Mouse (Mus musculus): ENCODE data around the gene Mfn2. TPM values are rescaled to one million over a fixed set of nuclear protein-coding genes. Genes with fewer than 3 reads are reported as not detected.

Mfn2 gene
- polyA plus RNA-seq, 2 experiments: 29.6 to 29.8 TPM

DNA sequence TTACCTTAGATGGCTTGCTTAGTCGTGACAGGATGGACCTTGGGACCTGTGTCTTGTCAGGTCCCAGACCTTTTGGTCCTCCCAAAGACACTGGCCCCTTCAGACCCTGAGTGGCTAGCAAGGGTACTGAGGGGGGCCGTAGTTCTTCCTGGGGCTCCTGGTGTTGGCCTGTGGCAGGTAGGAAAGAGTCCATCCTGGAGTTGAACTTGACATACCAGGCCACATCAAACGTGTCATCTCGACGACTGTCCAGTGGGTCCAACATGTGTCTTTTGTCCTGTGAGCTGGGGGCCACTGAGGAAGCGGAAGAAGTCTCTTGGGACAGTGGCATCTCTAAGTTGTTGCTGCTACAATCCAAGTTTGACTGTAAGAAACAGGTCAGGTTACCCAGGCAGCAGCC lies 38.9 kb downstream of the Mfn2 start:
- no peak for ATAC-seq (ENCODE audit: low FRiP score, low read depth)
- TF ChIP-seq POLR2A (IDR thresholded peaks at IDR 0.05; ENCODE audit: borderline replicate concordance, extremely low read depth, insufficient read depth, insufficient read length): no peak
- H3K9me3 ChIP-seq (ENCODE audit: control insufficient read depth, low read length): no peaks in the 10 kb centered on the region
- no peak overlapping the region for H3K4me2 ChIP-seq (replicated peaks; ENCODE audit: low read depth, low read length, severe bottlenecking)
- WGBS: 93% methylated on average over 6 of the region's 6 CpGs
- no peak overlapping the region for H3K9ac ChIP-seq (ENCODE audit: low read depth, low read length, severe bottlenecking)
- no peak for DNase-seq (ENCODE audit: low spot score)
- no peak overlapping the region for H3K27ac ChIP-seq (replicated peaks; ENCODE audit: low read depth, low read length)
- peaks cover 45% of the 10 kb centered on the region for H3K36me3 ChIP-seq (ENCODE audit: control insufficient read depth, insufficient read depth, low read length)
- no peaks in the 10 kb centered on the region for H3K27me3 ChIP-seq (ENCODE audit: control insufficient read depth, insufficient read depth, low read length)
- peaks cover 15% of the 10 kb centered on the region for H3K4me1 ChIP-seq (ENCODE audit: control insufficient read depth, insufficient read depth, low read length)
- no peak overlapping the region for H3K4me3 ChIP-seq (replicated peaks; ENCODE audit: low read length)

DNA sequence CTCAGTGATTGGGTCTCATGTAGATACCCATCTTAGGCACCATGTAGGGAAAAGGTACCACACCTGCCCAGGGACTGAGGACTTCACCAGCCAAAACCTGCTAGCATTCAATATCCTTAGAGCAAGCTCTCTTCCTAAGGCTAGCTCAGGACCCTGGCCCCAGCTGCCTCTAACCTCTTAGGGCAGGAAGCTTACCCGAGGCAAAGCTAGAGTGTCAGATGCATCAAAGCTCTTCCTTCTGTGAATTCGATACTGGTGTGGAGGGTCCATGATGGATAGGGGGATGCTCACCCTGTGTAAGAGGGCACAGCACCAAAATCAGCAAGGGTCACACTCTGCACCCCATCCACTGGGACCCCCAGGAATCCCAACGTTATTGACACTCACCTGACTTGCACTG lies 42.5 kb downstream of the Mfn2 start:
- H3K9ac ChIP-seq (ENCODE audit: low read depth, low read length, severe bottlenecking): no peak overlapping the region
- H3K9me3 ChIP-seq (ENCODE audit: control insufficient read depth, low read length): no peaks in the 10 kb centered on the region
- no peak overlapping the region for H3K4me2 ChIP-seq (replicated peaks; ENCODE audit: low read depth, low read length, severe bottlenecking)
- DNase-seq (ENCODE audit: low spot score) (no peak), ATAC-seq (ENCODE audit: low FRiP score, low read depth) (no peak)
- H3K36me3 ChIP-seq (ENCODE audit: control insufficient read depth, insufficient read depth, low read length): peaks cover 46% of the 10 kb centered on the region
- no peak overlapping the region for H3K27ac ChIP-seq (replicated peaks; ENCODE audit: low read depth, low read length)
- TF ChIP-seq POLR2A (IDR thresholded peaks at IDR 0.05; ENCODE audit: borderline replicate concordance, extremely low read depth, insufficient read depth, insufficient read length): no peak
- no peaks in the 10 kb centered on the region for H3K4me1 ChIP-seq (ENCODE audit: control insufficient read depth, insufficient read depth, low read length)
- WGBS: 94% methylated on average over 3 of the region's 3 CpGs
- H3K27me3 ChIP-seq (ENCODE audit: control insufficient read depth, insufficient read depth, low read length): no peaks in the 10 kb centered on the region
- no peak overlapping the region for H3K4me3 ChIP-seq (replicated peaks; ENCODE audit: low read length)

DNA sequence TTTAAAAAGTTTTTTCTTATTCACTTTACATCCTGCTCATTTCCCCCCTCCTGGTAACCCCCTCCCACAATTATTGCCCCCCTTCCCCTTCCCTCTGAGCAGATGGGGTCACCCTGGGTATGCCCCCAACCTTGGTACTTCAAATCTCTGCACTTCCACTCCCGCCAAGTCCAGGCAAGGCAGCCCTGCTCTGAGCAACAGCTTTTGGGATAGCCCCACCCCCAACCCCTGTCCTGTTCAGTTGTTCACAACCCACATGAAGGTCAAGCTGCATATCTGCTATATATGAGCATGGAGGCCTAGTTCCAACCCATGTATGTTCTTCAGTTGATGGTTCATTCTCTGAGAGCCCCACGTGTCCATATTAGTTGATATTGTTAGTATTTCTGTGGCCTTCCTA lies 53.7 kb downstream of the Mfn2 start:
- no peaks in the 10 kb centered on the region for H3K9me3 ChIP-seq (ENCODE audit: control insufficient read depth, low read length)
- no peaks in the 10 kb centered on the region for H3K36me3 ChIP-seq (ENCODE audit: control insufficient read depth, insufficient read depth, low read length)
- DNase-seq (ENCODE audit: low spot score): no peak
- H3K27me3 ChIP-seq (ENCODE audit: control insufficient read depth, insufficient read depth, low read length): no peaks in the 10 kb centered on the region
- 80% methylated on average over 2 of the region's 2 CpGs for WGBS
- H3K4me3 ChIP-seq (replicated peaks; ENCODE audit: low read length): no peak overlapping the region
- H3K9ac ChIP-seq (ENCODE audit: low read depth, low read length, severe bottlenecking): no peak overlapping the region
- H3K4me2 ChIP-seq (replicated peaks; ENCODE audit: low read depth, low read length, severe bottlenecking): no peak overlapping the region
- TF ChIP-seq POLR2A (IDR thresholded peaks at IDR 0.05; ENCODE audit: borderline replicate concordance, extremely low read depth, insufficient read depth, insufficient read length): no peak
- no peak for ATAC-seq (ENCODE audit: low FRiP score, low read depth)
- H3K4me1 ChIP-seq (ENCODE audit: control insufficient read depth, insufficient read depth, low read length): peaks cover 5% of the 10 kb centered on the region; the same call in 1 of the 2 replicates
- no peak overlapping the region for H3K27ac ChIP-seq (replicated peaks; ENCODE audit: low read depth, low read length)

DNA sequence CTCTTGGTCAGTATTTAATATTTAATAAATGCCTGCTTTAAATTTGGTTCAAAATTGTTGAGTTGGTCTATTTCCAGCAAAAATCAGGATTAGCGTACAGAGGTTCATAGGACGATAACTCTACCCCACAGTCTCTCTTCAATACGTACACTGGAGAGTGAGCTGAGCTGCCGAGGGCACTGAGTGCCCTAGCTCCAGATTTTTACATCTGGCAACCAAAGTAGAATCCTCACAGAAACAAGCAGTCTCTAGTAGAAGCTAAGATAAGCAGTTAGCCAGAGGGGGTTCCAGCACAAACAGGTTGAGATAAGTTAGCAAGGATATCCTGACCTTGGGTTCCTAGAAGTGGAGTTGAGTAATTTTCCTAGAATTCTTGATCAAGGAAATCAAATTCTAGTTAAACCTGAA lies 55.9 kb downstream of the Mfn2 start:
- ATAC-seq (ENCODE audit: low FRiP score, low read depth) (peak; percentile 64), DNase-seq (ENCODE audit: low spot score) (no peak)
- 0 out of 2 replicates have a peak, but pooled peaks cover 9% of the 10 kb centered on the region for H3K36me3 ChIP-seq (ENCODE audit: control insufficient read depth, insufficient read depth, low read length)
- TF ChIP-seq POLR2A (IDR thresholded peaks at IDR 0.05; ENCODE audit: borderline replicate concordance, extremely low read depth, insufficient read depth, insufficient read length): no peak
- peak overlapping the region; percentile 34; the same call in 1 of the 2 replicates for H3K27ac ChIP-seq (replicated peaks; ENCODE audit: low read depth, low read length)
- 10% methylated on average over 4 of the region's 4 CpGs for WGBS
- peak overlapping the region; percentile 53 for H3K4me2 ChIP-seq (replicated peaks; ENCODE audit: low read depth, low read length, severe bottlenecking)
- H3K27me3 ChIP-seq (ENCODE audit: control insufficient read depth, insufficient read depth, low read length): no peaks in the 10 kb centered on the region
- peak overlapping the region; percentile 65 for H3K4me3 ChIP-seq (replicated peaks; ENCODE audit: low read length)
- H3K9ac ChIP-seq (ENCODE audit: low read depth, low read length, severe bottlenecking): peak overlapping the region; percentile 56
- peaks cover 5% of the 10 kb centered on the region; the same call in 1 of the 2 replicates for H3K4me1 ChIP-seq (ENCODE audit: control insufficient read depth, insufficient read depth, low read length)
- peaks cover 13% of the 10 kb centered on the region for H3K9me3 ChIP-seq (ENCODE audit: control insufficient read depth, low read length)

- peak within 1 kb of the TSS; percentile 67 for H3K9ac ChIP-seq (ENCODE audit: low read depth, low read length, severe bottlenecking)
- WGBS: 4% methylated on average over 23 of the region's 23 CpGs
- DNase-seq (ENCODE audit: low spot score) (peak; percentile 91), ATAC-seq (ENCODE audit: low FRiP score, low read depth) (peak; percentile 95)
- H3K4me3 ChIP-seq (replicated peaks; ENCODE audit: low read length): peak within 1 kb of the TSS; percentile 65
- peaks cover 15% of the 10 kb centered on the region; the same call in 1 of the 2 replicates for H3K36me3 ChIP-seq (ENCODE audit: control insufficient read depth, insufficient read depth, low read length)
- peak within 1 kb of the TSS; percentile 34; the same call in 1 of the 2 replicates for H3K27ac ChIP-seq (replicated peaks; ENCODE audit: low read depth, low read length)
- no peak for TF ChIP-seq POLR2A (IDR thresholded peaks at IDR 0.05; ENCODE audit: borderline replicate concordance, extremely low read depth, insufficient read depth, insufficient read length)
- H3K4me1 ChIP-seq (ENCODE audit: control insufficient read depth, insufficient read depth, low read length): peaks cover 5% of the 10 kb centered on the region; the same call in 1 of the 2 replicates
- no peaks in the 10 kb centered on the region for H3K27me3 ChIP-seq (ENCODE audit: control insufficient read depth, insufficient read depth, low read length)
- peak within 1 kb of the TSS; percentile 53 for H3K4me2 ChIP-seq (replicated peaks; ENCODE audit: low read depth, low read length, severe bottlenecking)
- peaks cover 18% of the 10 kb centered on the region for H3K9me3 ChIP-seq (ENCODE audit: control insufficient read depth, low read length)
These were observed 56.6 kb downstream of the Mfn2 start, which contains the start of gene Zfp933 for GRCm38 (mm10) chr4:147847614-147848583. Zfp933 (minus strand) TSS chr4:147848366.
